11 mouse cellular contexts compared by ENCODE assay signal in the genomic region with DNA sequence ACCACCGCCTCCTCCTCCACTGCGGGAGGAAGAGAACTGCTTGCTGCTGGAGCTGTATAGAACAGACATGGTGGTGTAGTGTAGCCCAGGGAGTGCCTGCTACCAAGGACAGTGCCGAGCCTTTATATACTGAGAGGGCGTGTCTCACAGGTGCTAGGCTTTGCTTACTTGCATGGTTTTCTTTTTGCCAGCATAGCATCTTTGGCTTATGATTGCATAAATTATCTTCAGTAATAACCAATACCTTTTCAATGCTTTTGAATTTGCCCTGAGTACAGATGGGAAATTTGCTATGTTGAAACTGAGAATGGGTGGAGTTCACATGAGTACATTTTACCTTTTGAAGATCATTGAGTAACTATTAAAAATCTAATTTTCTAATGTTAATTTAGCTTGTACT. TPM values are rescaled to one million over a fixed set of nuclear protein-coding genes. Genes with fewer than 3 reads are reported as not detected.
DNase-seq lines count a peak whose midpoint lies in the region; ATAC-seq lines count a peak whose summit lies in the region.
"Had no signal": no experiment of that assay in that cellular context is flagged by ENCODE, and none has a peak within 500 bp of the region (broad histone marks: within the 10 kb centered on the region; RNA-seq: fewer than 3 reads in every experiment).

Gene Krt10, minus strand, starts transcription at position 101 of the 400 bp plus-strand sequence.

- no peak within 1 kb of the TSS for H3K4me3 ChIP-seq in kidney, embryonic 16.5 days (ENCODE audit: low read length)
- H3K4me3 ChIP-seq in brown adipose tissue, adult 24 weeks (ENCODE audit: insufficient read depth, low read depth, low read length): no peak within 1 kb of the TSS
- H3K4me3 ChIP-seq in forebrain, embryonic 16.5 days (replicated peaks; ENCODE audit: low read length): no peak within 1 kb of the TSS
- no peak within 1 kb of the TSS for H3K4me3 ChIP-seq in midbrain, embryonic 11.5 days (ENCODE audit: low read depth, low read length)

- H3K27me3 ChIP-seq in kidney, embryonic 16.5 days (ENCODE audit: insufficient read depth, low read length): no peaks in the 10 kb centered on the region
- H3K27me3 ChIP-seq in forebrain, embryonic 16.5 days (replicated peaks; ENCODE audit: control insufficient read depth, insufficient read depth, low read length): no peaks in the 10 kb centered on the region
- H3K27me3 ChIP-seq in midbrain, embryonic 11.5 days (ENCODE audit: control insufficient read depth, insufficient read depth, low read length): no peaks in the 10 kb centered on the region

- no peaks in the 10 kb centered on the region; the same call in 1 of the 2 replicates for H3K4me1 ChIP-seq in kidney, embryonic 16.5 days (ENCODE audit: insufficient read depth, low read length)
- no peaks in the 10 kb centered on the region for H3K4me1 ChIP-seq in brown adipose tissue, adult 24 weeks (ENCODE audit: control insufficient read depth, insufficient read depth, insufficient read length, low read length)
- 0 out of 2 replicates have a peak, but pooled peaks cover 6% of the 10 kb centered on the region for H3K4me1 ChIP-seq in forebrain, embryonic 16.5 days (replicated peaks; ENCODE audit: control insufficient read depth, insufficient read depth, low read length)
- no peaks in the 10 kb centered on the region for H3K4me1 ChIP-seq in midbrain, embryonic 11.5 days (ENCODE audit: control insufficient read depth, insufficient read depth, low read length)

- H3K36me3 ChIP-seq in kidney, embryonic 16.5 days (ENCODE audit: insufficient read depth, low read length): no peaks in the 10 kb centered on the region
- no peaks in the 10 kb centered on the region for H3K36me3 ChIP-seq in forebrain, embryonic 16.5 days (ENCODE audit: control insufficient read depth, insufficient read depth)
- H3K36me3 ChIP-seq in midbrain, embryonic 11.5 days (ENCODE audit: control insufficient read depth, insufficient read depth, low read length): no peaks in the 10 kb centered on the region

- 88% methylated on average over 4 of the region's 4 CpGs for WGBS in kidney, embryonic 16.5 days
- 93% methylated on average over 4 of the region's 4 CpGs for WGBS in forebrain, embryonic 16.5 days
- 84% methylated on average over 4 of the region's 4 CpGs for WGBS in midbrain, embryonic 11.5 days

- no peak within 1 kb of the TSS for H3K27ac ChIP-seq in kidney, embryonic 16.5 days (ENCODE audit: low read length)
- H3K27ac ChIP-seq in brown adipose tissue, adult 24 weeks (replicated peaks; ENCODE audit: low read depth, low read length): no peak within 1 kb of the TSS
- no peak within 1 kb of the TSS for H3K27ac ChIP-seq in forebrain, embryonic 16.5 days (ENCODE audit: low read length)
- no peak within 1 kb of the TSS for H3K27ac ChIP-seq in midbrain, embryonic 11.5 days (ENCODE audit: low read depth, low read length)

- H3K4me2 ChIP-seq in kidney, embryonic 16.5 days (replicated peaks; ENCODE audit: low read depth, low read length): no peak within 1 kb of the TSS
- no peak within 1 kb of the TSS for H3K4me2 ChIP-seq in forebrain, embryonic 16.5 days (ENCODE audit: low read length)
- no peak within 1 kb of the TSS for H3K4me2 ChIP-seq in midbrain, embryonic 11.5 days

- DNase-seq in kidney, adult 11 months: no peak
- no peak for DNase-seq in midbrain, embryonic 11.5 days (ENCODE audit: low spot score, missing footprints)
- no peak for DNase-seq in cerebellum, adult 9-10 months
- DNase-seq in Muller cell, postnatal 12 days (ENCODE audit: inconsistent ontology term): no peak
- no peak for DNase-seq in ovary, adult 18-20 months (ENCODE audit: low spot score)
- DNase-seq: cerebellum, adult 11 months; gastrocnemius, postnatal 25 days; lung, postnatal 10 days had no signal

- H3K9ac ChIP-seq in kidney, embryonic 16.5 days (replicated peaks; ENCODE audit: low read length): no peak within 1 kb of the TSS
- no peak within 1 kb of the TSS for H3K9ac ChIP-seq in forebrain, embryonic 16.5 days (replicated peaks; ENCODE audit: low read depth, low read length)
- no peak within 1 kb of the TSS for H3K9ac ChIP-seq in midbrain, embryonic 11.5 days (ENCODE audit: low read length)

- no peaks in the 10 kb centered on the region for H3K9me3 ChIP-seq in kidney, embryonic 16.5 days (ENCODE audit: low read length)
- no peaks in the 10 kb centered on the region for H3K9me3 ChIP-seq in forebrain, embryonic 16.5 days (ENCODE audit: control insufficient read depth, low read length)
- H3K9me3 ChIP-seq in midbrain, embryonic 11.5 days (ENCODE audit: control insufficient read depth, low read length): no peaks in the 10 kb centered on the region

- no peak for ATAC-seq in kidney, embryonic 16.5 days (ENCODE audit: low FRiP score, low TSS enrichment)
- ATAC-seq in forebrain, embryonic 16.5 days: no peak
- ATAC-seq in midbrain, embryonic 11.5 days (ENCODE audit: low FRiP score): no peak

RNA-seq across cellular contexts. Expression of gene Krt10, which starts in this region (rescaled TPM):
- 18.4 and 20.7 TPM in 2 replicates for polyA plus RNA-seq in kidney, embryonic 16.5 days (2015; fragmentation: Nextera tagmentation; extraction: Ambion mirVana)
- polyA plus RNA-seq in brown adipose tissue, adult 24 weeks (2012; ENCODE audit: insufficient read depth, insufficient read length, missing spikeins): 19.3 and 23.2 TPM in 2 replicates
- polyA plus RNA-seq in forebrain, embryonic 16.5 days (2015; fragmentation: Nextera tagmentation; extraction: Ambion mirVana): 24.1 and 25.3 TPM in 2 replicates
- 31.6 and 38.3 TPM in 2 replicates for polyA plus RNA-seq in midbrain, embryonic 11.5 days (2014; fragmentation: Nextera tagmentation; extraction: Ambion mirVana)
